Mouse (Mus musculus) layer of hippocampus, adult 18-20 months (tissue): ENCODE results near the gene Lrrc55. TPM values are rescaled to one million over a fixed set of nuclear protein-coding genes. Genes with fewer than 3 reads are reported as not detected.

ENCODE experiments used
- DNase-seq, 2 experiments: peaks; one replicate each; pipeline ENCODE4 v3.0.0; 2022; ENCODE audit warnings: low spot score in 2 of 2
- total RNA-seq, 2 experiments: library from RNA; stranded (reverse); gene quantifications; 2 replicates each; pipeline ENCODE4 v1.2.3; 2021

The Lrrc55 gene
- total RNA-seq, 2 experiments from 2014 or later: 10.2 to 12.3 TPM

GRCm38 (mm10) chr2:85172071-85172762, 24.8 kb downstream of the Lrrc55 start:
- no peak for DNase-seq

- DNase-seq: no peak
These were observed 28.7 kb downstream of the Lrrc55 start for GRCm38 (mm10) chr2:85168327-85168726.

- DNase-seq: no peak
These were observed 29.4 kb downstream of the Lrrc55 start for GRCm38 (mm10) chr2:85167624-85168023.

- DNase-seq: no peak
These were observed 33.5 kb downstream of the Lrrc55 start for GRCm38 (mm10) chr2:85163311-85164047.

GRCm38 (mm10) chr2:85161638-85162093, 35.3 kb downstream of the Lrrc55 start:
- DNase-seq: no peak

GRCm38 (mm10) chr2:85160901-85161637, 35.9 kb downstream of the Lrrc55 start:
- DNase-seq: no peak

DNA sequence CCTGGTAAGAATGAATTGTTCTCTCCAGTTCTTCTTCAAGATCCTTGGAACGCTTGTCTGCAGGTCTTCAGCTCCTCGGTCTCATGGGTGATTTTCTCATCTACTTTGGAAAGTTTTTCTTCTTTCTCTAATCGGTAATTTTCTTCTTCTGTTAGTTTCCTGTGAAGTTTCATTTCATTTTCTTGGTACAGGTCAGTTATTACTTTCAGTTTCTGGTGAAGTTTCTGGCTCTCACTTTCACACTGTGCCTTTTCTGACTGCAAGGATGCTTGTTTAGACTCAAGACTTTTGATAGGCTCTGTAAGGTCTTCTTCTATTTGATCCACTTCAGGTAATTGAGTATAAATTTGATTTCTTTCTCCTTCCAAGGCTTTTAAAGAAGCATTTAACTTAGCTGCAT, 39.6 kb downstream of the Lrrc55 start:
- DNase-seq: no peak

DNA sequence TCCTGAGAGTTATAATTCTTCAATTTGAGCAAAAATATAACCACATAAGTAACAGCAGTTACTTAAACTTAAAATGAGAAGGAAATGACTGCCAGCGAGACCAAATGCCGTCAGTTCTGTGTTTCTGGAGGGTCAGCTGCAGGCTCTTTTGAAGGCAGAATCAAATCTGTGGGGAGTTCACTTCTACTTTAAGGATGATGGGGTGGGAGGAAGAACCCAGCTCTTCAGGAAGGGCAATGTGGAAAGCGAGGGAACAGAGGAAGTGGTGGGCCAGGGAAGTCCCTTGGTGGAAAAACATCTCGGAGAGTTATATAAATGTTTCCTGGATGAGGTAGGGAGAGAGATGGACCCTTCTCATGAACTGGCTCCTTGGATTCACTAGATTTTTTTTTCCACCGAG, 40.9 kb downstream of the Lrrc55 start:
- DNase-seq: no peak

GRCm38 (mm10) chr2:85155334-85155733, 41.7 kb downstream of the Lrrc55 start:
- no peak for DNase-seq

- no peak for DNase-seq
These were observed 45.8 kb downstream of the Lrrc55 start for GRCm38 (mm10) chr2:85151233-85151632.

DNA sequence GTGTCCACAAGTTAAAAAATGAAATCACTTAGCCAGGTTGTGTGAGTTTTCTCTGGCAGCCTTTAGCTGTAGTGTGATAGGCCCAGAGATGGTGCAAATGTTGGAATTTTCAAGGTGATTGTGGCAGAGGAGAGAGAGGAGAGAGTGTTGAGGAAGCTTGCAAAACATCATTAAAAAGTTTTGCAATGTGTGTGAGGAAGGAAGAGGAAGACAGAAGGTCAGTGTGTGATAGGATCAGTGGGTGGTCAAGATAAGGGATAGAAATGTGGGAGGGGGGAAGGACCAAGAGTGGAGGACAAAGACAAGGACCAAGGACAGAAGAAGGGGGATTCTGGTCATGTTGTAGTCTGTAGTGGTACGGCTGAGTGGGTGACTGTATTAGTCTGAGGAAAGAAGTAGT, 46.6 kb downstream of the Lrrc55 start:
- no peak for DNase-seq

DNA sequence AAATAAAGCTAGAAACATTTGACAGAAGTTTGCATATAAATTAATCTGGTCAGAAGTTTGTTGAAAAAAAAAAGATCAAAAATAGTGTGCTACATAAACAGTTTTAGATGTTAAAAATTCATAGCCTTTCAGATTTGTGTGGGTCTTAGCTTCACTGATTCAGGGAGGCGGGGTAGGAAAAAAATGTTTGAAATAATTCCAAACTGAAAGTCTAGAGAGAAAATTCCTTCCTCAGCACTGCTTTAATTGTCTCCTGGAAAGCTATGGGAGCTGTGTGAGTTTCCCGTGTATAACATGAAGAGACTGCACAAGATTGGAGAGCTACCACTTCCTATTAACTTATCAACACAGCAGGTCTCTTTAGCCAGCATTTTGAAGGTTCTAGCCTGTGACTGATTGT, 49.5 kb downstream of the Lrrc55 start:
- DNase-seq: no peak

DNA sequence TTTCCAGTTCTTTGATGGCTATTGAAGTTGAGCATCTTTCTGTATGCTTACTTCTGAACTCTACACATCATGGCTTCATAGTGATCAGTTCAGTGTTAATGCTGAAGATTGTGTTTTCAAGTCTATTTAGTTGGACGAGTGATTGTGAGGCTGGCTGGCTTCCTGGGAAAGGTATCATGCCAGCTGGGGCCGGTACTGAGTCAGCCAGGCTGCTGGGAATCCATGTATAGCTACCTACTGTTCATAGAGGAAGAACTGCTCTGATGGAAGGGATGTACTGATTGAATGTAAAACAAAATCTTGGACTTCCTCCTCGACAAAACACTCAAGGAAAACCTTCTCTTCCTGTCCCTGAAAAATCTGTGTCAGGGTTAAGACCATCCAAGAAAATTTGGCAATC, 51.7 kb downstream of the Lrrc55 start:
- no peak for DNase-seq

DNA sequence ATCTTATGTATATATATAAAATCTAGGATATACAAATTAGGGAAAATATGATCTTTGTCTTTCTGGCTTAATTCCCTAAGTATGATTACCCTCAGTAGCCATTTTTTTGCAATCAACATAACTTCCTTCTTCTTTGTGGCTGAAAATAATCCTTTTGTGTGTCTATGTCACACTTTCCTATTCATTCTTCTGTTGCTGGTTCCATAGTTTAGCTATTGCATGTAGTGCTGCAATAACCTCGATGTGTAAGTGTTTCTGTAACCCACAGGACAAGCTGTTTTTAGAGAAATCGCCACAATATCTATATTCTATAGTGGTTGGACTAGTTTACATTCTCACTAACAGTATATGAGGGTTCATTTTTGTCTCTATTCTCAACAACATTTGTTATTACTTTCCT, 52.1 kb downstream of the Lrrc55 start:
- no peak for DNase-seq

GRCm38 (mm10) chr2:85140833-85141232, 56.2 kb downstream of the Lrrc55 start:
- no peak for DNase-seq

GRCm38 (mm10) chr2:85139846-85140245, 57.2 kb downstream of the Lrrc55 start:
- no peak for DNase-seq

DNA sequence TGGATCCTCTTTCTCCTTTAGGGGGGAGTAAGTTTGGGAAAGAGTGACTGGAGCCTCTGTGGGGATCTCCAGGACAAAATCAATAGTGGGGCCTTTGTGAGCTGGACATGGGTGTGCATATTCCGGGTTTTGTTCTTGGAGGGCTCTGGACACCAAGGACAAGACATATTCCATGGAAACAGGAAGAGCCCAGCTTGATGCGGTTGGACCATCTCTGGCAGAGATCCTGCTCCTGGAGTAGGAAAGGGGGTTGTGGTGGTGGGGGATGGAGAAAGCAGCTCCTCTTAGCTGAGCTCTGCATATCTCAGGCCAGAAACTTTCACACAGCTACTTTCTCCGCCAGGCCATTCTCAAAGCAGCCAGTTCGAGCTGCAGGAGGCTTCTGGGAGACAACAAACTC, 57.6 kb downstream of the Lrrc55 start:
- no peak for DNase-seq

DNA sequence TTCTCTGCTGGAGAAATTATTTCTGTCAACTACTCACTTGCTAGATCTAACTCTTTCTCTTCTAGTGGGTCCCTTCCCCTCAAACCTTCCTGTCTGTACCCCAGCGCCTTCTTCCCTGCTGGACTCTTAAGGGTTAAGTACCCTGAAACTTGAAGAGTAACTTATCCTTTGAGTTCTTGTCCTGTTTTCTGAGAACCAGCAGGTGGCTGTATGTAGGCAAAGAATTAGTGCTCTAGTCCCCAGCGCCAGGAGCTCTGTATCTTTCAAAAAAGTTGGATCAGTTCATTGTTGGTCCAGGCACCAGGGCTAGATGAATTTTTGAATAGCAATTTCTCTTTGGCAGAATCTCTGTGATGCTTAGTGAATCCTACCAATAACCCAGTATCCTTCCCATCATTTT, 58.9 kb downstream of the Lrrc55 start:
- DNase-seq: no peak

DNA sequence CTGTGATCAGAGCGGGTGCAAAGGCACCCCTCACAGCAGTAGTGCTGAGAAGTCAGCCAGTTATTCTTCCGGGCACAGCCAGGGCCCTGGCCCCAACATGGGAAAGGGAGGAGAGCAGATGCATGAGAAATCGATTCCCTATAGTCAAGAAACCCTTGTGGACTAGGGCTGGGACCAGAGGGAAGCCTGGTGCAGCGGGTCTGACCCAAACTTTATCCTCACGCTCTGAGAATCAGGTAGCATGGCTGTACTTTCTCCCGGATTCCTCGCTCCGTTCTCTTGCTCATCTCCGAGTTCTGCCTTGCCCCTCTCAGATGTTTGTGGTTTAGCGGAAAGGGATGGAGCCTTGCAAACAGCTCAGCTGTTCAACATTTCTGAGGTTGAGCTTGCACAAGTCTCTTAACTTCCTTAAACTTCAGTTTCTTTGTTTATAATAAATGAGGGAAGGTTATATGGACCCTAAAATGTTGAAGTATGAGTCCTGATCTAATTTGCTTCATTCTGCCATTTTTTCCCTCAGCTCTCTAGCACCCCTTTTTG, 59.3 kb downstream of the Lrrc55 start:
- DNase-seq: no peak

- DNase-seq: no peak
These were observed 60.0 kb downstream of the Lrrc55 start for GRCm38 (mm10) chr2:85136831-85137520.

DNA sequence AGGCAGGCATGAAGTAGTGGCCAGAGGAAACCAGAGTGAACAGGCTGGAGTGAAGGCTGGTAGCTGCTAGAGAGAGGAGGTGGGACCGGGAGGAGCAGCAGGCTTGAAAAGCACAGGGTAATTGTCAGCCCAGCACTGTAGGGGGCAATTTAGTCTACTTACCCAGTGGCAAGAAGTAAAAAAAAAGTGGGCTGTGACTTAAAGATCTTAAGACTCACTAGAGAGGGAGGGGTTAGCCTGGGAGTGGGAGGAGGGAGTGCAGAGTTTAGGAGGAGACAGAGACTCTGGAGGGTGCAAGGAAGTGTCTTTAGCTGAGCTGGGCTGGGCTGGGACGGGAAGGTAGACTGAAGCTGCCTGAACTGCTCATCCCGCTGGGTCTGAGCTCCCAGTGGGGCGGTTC, 60.9 kb downstream of the Lrrc55 start, which contains the start of gene Aplnr:
Gene Aplnr (plus strand): TSS at position 137 of the 400 bp plus-strand sequence.
- DNase-seq: no peak
